Comparison of ENCODE assay signal across 8 mouse cellular contexts in the genomic region with DNA sequence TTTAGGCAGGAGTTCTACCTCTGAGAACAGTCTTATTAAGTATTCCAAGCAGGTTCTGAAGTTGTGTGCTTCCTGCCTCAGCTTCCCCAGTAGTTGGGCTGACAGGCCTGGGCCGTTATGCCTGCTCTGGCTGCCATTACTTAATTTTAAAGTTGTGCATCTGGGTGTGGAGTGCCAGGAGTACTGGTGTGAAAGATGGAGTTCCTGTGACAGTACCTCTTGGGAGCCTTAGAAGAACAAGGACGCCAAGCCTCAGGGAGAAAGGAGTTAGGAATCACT. TPM values are rescaled to one million over a fixed set of nuclear protein-coding genes. Genes with fewer than 3 reads are reported as not detected.
DNase-seq lines count a peak whose midpoint lies in the region; ATAC-seq and TF ChIP-seq lines count a peak whose summit lies in the region.

No protein-coding gene starts in this region.

- H3K4me3 ChIP-seq in heart, adult 2 months: peak overlapping the region; percentile 81
- H3K4me3 ChIP-seq in E14TG2a.4 (replicated peaks; ENCODE audit: low read length): peak overlapping the region; percentile 94
- peak overlapping the region; percentile 86 for H3K4me3 ChIP-seq in forebrain, embryonic 16.5 days (replicated peaks; ENCODE audit: low read length)
- H3K4me3 ChIP-seq in liver, postnatal 0 days (ENCODE audit: low read depth, low read length): peak overlapping the region; percentile 79

- H3K79me2 ChIP-seq in heart, adult 2 months (replicated peaks; ENCODE audit: control insufficient read depth, insufficient read depth, low read length): no peaks in the 10 kb centered on the region

- TF ChIP-seq POLR2A in heart, adult 2 months (IDR thresholded peaks at IDR 0.05; ENCODE audit: insufficient read depth, low read depth, low read length): no peak

- no peak for TF ChIP-seq CTCF in heart, adult 2 months (IDR thresholded peaks at IDR 0.05)
- no peak for TF ChIP-seq CTCF in E14TG2a.4 (conservative IDR thresholded peaks at IDR 0.05; ENCODE audit: low read length)
- 0 out of 2 replicates have a peak, but pooled peaks have one; percentile 1 for TF ChIP-seq CTCF in liver, postnatal 0 days (IDR thresholded peaks at IDR 0.05; ENCODE audit: low read depth)

- H3K4me1 ChIP-seq in heart, adult 2 months (ENCODE audit: control insufficient read depth, insufficient read depth, low read length): peaks cover 4% of the 10 kb centered on the region
- peaks cover 56% of the 10 kb centered on the region for H3K4me1 ChIP-seq in E14TG2a.4 (replicated peaks; ENCODE audit: low read depth, low read length)
- peaks cover 32% of the 10 kb centered on the region for H3K4me1 ChIP-seq in forebrain, embryonic 16.5 days (replicated peaks; ENCODE audit: control insufficient read depth, insufficient read depth, low read length)
- H3K4me1 ChIP-seq in liver, postnatal 0 days (ENCODE audit: insufficient read depth): peaks cover 28% of the 10 kb centered on the region

- no peak for DNase-seq in heart, adult 2 months
- DNase-seq in heart, postnatal 14 days: no peak
- no peak for DNase-seq in liver, postnatal 0 days
- DNase-seq in thymus, postnatal 25 days: no peak
- no peak for DNase-seq in left cerebral cortex, adult 11 months (ENCODE audit: low spot score)
- DNase-seq in thymus, postnatal 4 days: no peak

- no peaks in the 10 kb centered on the region for H3K27me3 ChIP-seq in heart, adult 2 months (ENCODE audit: control insufficient read depth, insufficient read depth, low read length)
- H3K27me3 ChIP-seq in E14TG2a.4 (ENCODE audit: insufficient read depth, low read length): no peaks in the 10 kb centered on the region
- no peaks in the 10 kb centered on the region for H3K27me3 ChIP-seq in forebrain, embryonic 16.5 days (replicated peaks; ENCODE audit: control insufficient read depth, insufficient read depth, low read length)
- no peaks in the 10 kb centered on the region for H3K27me3 ChIP-seq in liver, postnatal 0 days (ENCODE audit: insufficient read depth, low read length)

- intact Hi-C loops in heart, adult 2 months (cut with DNase I): loop anchor here (1.0 to 2.0 kb wide), 3 partner anchors 27 to 50 kb away; a partner anchor contains a TSS
- intact Hi-C loops in heart, postnatal 14 days (cut with DNase I): loop anchor here (1.0 to 10.0 kb wide), 3 partner anchors 34 to 305 kb away; no protein-coding TSS in a partner anchor

- H3K9ac ChIP-seq in heart, adult 2 months (ENCODE audit: low read depth, low read length): no peak overlapping the region
- H3K9ac ChIP-seq in forebrain, embryonic 16.5 days (replicated peaks; ENCODE audit: low read depth, low read length): peak overlapping the region; percentile 93
- H3K9ac ChIP-seq in liver, postnatal 0 days (replicated peaks): peak overlapping the region; percentile 31; the same call in 1 of the 2 replicates

- no peak for ATAC-seq in forebrain, embryonic 16.5 days
- ATAC-seq in liver, postnatal 0 days: no peak

- peak overlapping the region; percentile 87; the same call in 1 of the 2 replicates for H3K27ac ChIP-seq in heart, adult 2 months
- H3K27ac ChIP-seq in forebrain, embryonic 16.5 days (ENCODE audit: low read length): peak overlapping the region; percentile 95
- no peak overlapping the region for H3K27ac ChIP-seq in liver, postnatal 0 days (ENCODE audit: low read depth)

- H3K4me2 ChIP-seq in forebrain, embryonic 16.5 days (ENCODE audit: low read length): peak overlapping the region; percentile 95
- peak overlapping the region; percentile 98 for H3K4me2 ChIP-seq in liver, postnatal 0 days (ENCODE audit: low read depth, low read length)

- 44% methylated on average over 2 of the region's 2 CpGs for WGBS in heart, adult 2 months
- 36% methylated on average over 2 of the region's 2 CpGs for WGBS in forebrain, embryonic 16.5 days
- 56% methylated on average over 2 of the region's 2 CpGs for WGBS in liver, postnatal 0 days (ENCODE audit: insufficient replicate concordance)

- H3K36me3 ChIP-seq in heart, adult 2 months (ENCODE audit: control insufficient read depth, insufficient read depth, low read length): no peaks in the 10 kb centered on the region
- H3K36me3 ChIP-seq in E14TG2a.4 (ENCODE audit: insufficient read depth, low read length): peaks cover 43% of the 10 kb centered on the region
- peaks cover 3% of the 10 kb centered on the region for H3K36me3 ChIP-seq in forebrain, embryonic 16.5 days (ENCODE audit: control insufficient read depth, insufficient read depth)
- H3K36me3 ChIP-seq in liver, postnatal 0 days (replicated peaks; ENCODE audit: insufficient read depth, low read length): peaks cover 11% of the 10 kb centered on the region

- no peaks in the 10 kb centered on the region for H3K9me3 ChIP-seq in E14TG2a.4 (ENCODE audit: low read length)
- H3K9me3 ChIP-seq in forebrain, embryonic 16.5 days (ENCODE audit: control insufficient read depth, low read length): no peaks in the 10 kb centered on the region
- H3K9me3 ChIP-seq in liver, postnatal 0 days (ENCODE audit: low read length): no peaks in the 10 kb centered on the region

- TF ChIP-seq EP300 in heart, adult 2 months (IDR thresholded peaks at IDR 0.05; ENCODE audit: insufficient read depth, low read depth, low read length): no peak
- no peak for TF ChIP-seq EP300 in liver, postnatal 0 days (IDR thresholded peaks at IDR 0.05; ENCODE audit: low read depth)

RNA-seq across cellular contexts. Expression of a gene that starts 4.4 kb away (rescaled TPM):
- total RNA-seq in heart, adult 2 months (2021): 10 to 100 TPM; 63.1 to 78.9 TPM
- 68.0 and 75.8 TPM in 2 replicates for polyA plus RNA-seq in heart, adult 2 months (2012; rRNA removed)
- total RNA-seq in heart, postnatal 14 days (2021): 10 to 100 TPM; 44.1 to 49.9 TPM
- 152 and 157 TPM in 2 replicates for polyA plus RNA-seq in forebrain, embryonic 16.5 days (2015; fragmentation: Nextera tagmentation; extraction: Ambion mirVana)
- polyA plus RNA-seq in liver, postnatal 0 days (2015; fragmentation: Nextera tagmentation; extraction: Ambion mirVana): 17.5 and 23.9 TPM in 2 replicates

RNA-seq across cellular contexts. Expression of a gene that starts 4.5 kb away (rescaled TPM):
- total RNA-seq in heart, adult 2 months (2021): 10 to 100 TPM; 12.2 to 14.8 TPM
- polyA plus RNA-seq in heart, adult 2 months (2012; rRNA removed): 28.6 and 30.6 TPM in 2 replicates
- total RNA-seq in heart, postnatal 14 days (2021): 10 to 100 TPM; 15.9 to 17.9 TPM
- 5.5 and 6.6 TPM in 2 replicates for polyA plus RNA-seq in forebrain, embryonic 16.5 days (2015; fragmentation: Nextera tagmentation; extraction: Ambion mirVana)
- polyA plus RNA-seq in liver, postnatal 0 days (2015; fragmentation: Nextera tagmentation; extraction: Ambion mirVana): 14.3 and 16.8 TPM in 2 replicates

RNA-seq across cellular contexts. Expression of a gene that starts 23.6 kb away (rescaled TPM):
- total RNA-seq in heart, adult 2 months (2021): under 1 TPM; 0.50 to 0.61 TPM
- 0.35 and 0.76 TPM in 2 replicates for polyA plus RNA-seq in heart, adult 2 months (2012; rRNA removed)
- total RNA-seq in heart, postnatal 14 days (2021): under 1 TPM in 1 of 2 experiments, not detected in 1; 0.74 TPM
- 144 and 179 TPM in 2 replicates for polyA plus RNA-seq in forebrain, embryonic 16.5 days (2015; fragmentation: Nextera tagmentation; extraction: Ambion mirVana)
- polyA plus RNA-seq in liver, postnatal 0 days (2015; fragmentation: Nextera tagmentation; extraction: Ambion mirVana): not detected in 2 replicates

RNA-seq across cellular contexts. Expression of a gene that starts 26.5 kb away (rescaled TPM):
- total RNA-seq in heart, adult 2 months (2021): 10 to 100 TPM; 13.6 to 14.3 TPM
- 26.4 and 27.4 TPM in 2 replicates for polyA plus RNA-seq in heart, adult 2 months (2012; rRNA removed)
- 10 to 100 TPM; 23.0 to 24.1 TPM for total RNA-seq in heart, postnatal 14 days (2021)
- 125 and 126 TPM in 2 replicates for polyA plus RNA-seq in forebrain, embryonic 16.5 days (2015; fragmentation: Nextera tagmentation; extraction: Ambion mirVana)
- 35.9 and 37.1 TPM in 2 replicates for polyA plus RNA-seq in liver, postnatal 0 days (2015; fragmentation: Nextera tagmentation; extraction: Ambion mirVana)

RNA-seq across cellular contexts. Expression of a gene that starts 30.3 kb away (rescaled TPM):
- 1 to 10 TPM in 1 of 2 experiments, under 1 TPM in 1; 0.99 to 1.3 TPM for total RNA-seq in heart, adult 2 months (2021)
- polyA plus RNA-seq in heart, adult 2 months (2012; rRNA removed): 0.45 and 0.67 TPM in 2 replicates
- 1 to 10 TPM; 2.6 to 3.4 TPM for total RNA-seq in heart, postnatal 14 days (2021)
- 10.6 and 12.6 TPM in 2 replicates for polyA plus RNA-seq in forebrain, embryonic 16.5 days (2015; fragmentation: Nextera tagmentation; extraction: Ambion mirVana)
- polyA plus RNA-seq in liver, postnatal 0 days (2015; fragmentation: Nextera tagmentation; extraction: Ambion mirVana): 4.9 and 6.5 TPM in 2 replicates

Comparison
In these comparisons a context has a peak if more than half of its experiments do, and no peak if none do; other contexts are left out.
1. RNA of a gene that starts 23.6 kb away (polyA plus RNA-seq): 144 to 179 TPM in forebrain, embryonic 16.5 days; 0.35 to 0.76 TPM in heart, adult 2 months and not detected in liver, postnatal 0 days; every median in the first group is over 10 times any median in the second.
2. Peak in every context shown above with its lines, with median percentiles within 50 percentile points of each other: H3K4me3 ChIP-seq.